Mouse (Mus musculus) small intestine, adult 2 months (tissue): Measurements from ENCODE around the gene Laptm4a.
A peak's percentile ranks its signal among the peaks of the same experiment; 100 is the strongest.

ENCODE experiments used
- CTCF ChIP-seq: fragments of 200-500 bp; IDR thresholded peaks from 2 replicates; pipeline ENCODE4 v1.5.1; 2012; ENCODE audit warnings: low read depth, mild to moderate bottlenecking, control low read depth, inconsistent platforms, low read length, moderate library complexity, mixed read lengths; ENCODE audit not compliant: insufficient replicate concordance, insufficient read length; ENCODE audit errors: extremely low read depth
- POLR2A ChIP-seq: fragments of 200-500 bp; IDR thresholded peaks from 2 replicates; pipeline ENCODE4 v1.6.1; 2012; ENCODE audit warnings: low read depth, mild to moderate bottlenecking, control low read depth, inconsistent platforms, low read length, moderate library complexity

GRCm38 (mm10) chr12:8881736-8882135, 39.7 kb upstream of the Laptm4a start:
- TF ChIP-seq CTCF (peak; percentile 75; the same call in 1 of the 2 replicates), POLR2A (no peak)
